Mouse (Mus musculus) cortical plate, adult 2 months (tissue): Measurements from ENCODE around the gene Fam131c.

ENCODE experiments used
- CTCF ChIP-seq: fragments of 200-500 bp; IDR thresholded peaks from 2 replicates; pipeline ENCODE4 v1.5.1; 2011; ENCODE audit warnings: mild to moderate bottlenecking, control low read depth, low read length; ENCODE audit not compliant: insufficient read depth; ENCODE audit errors: extremely low read depth
- POLR2A ChIP-seq: fragments of 200-500 bp; IDR thresholded peaks from 2 replicates; pipeline ENCODE4 v1.6.1; 2011; ENCODE audit warnings: mild to moderate bottlenecking, low read length, control low read depth; ENCODE audit not compliant: insufficient read depth; ENCODE audit errors: extremely low read depth

GRCm38 (mm10) chr4:141426796-141427745 is 59.1 kb downstream of the Fam131c start:
- no peak for TF ChIP-seq CTCF
- TF ChIP-seq POLR2A = no peak
